Mouse (Mus musculus) midbrain, embryonic 15.5 days (tissue): ENCODE data around the gene Cx3cr1. TPM values are rescaled to one million over a fixed set of nuclear protein-coding genes. Genes with fewer than 3 reads are reported as not detected.

Experiments used
- ATAC-seq: fragments of 200-750 bp; cut with Nextera tagmentation; replicated peaks from 2 replicates; pipeline ENCODE4 v1.8.0; 2017; ENCODE audit warnings: moderate TSS enrichment
- H3K27ac ChIP-seq: fragments of 300-500 bp; sonication (generic); 2 replicates; pipeline ENCODE4 v1.5.1; 2015; ENCODE audit warnings: mild to moderate bottlenecking, inconsistent platforms
- H3K27me3 ChIP-seq: fragments of 300-500 bp; sonication (generic); replicated peaks from 2 replicates; pipeline ENCODE4 v1.6.1; 2015; ENCODE audit warnings: inconsistent platforms
- H3K36me3 ChIP-seq: fragments of 300-500 bp; sonication (generic); replicated peaks from 2 replicates; pipeline ENCODE4 v1.6.1; 2015; ENCODE audit warnings: inconsistent platforms
- H3K4me1 ChIP-seq: fragments of 300-500 bp; sonication (generic); 2 replicates; pipeline ENCODE4 v1.6.1; 2015; ENCODE audit warnings: inconsistent platforms
- H3K4me2 ChIP-seq: fragments of 300-500 bp; sonication (generic); 2 replicates; pipeline ENCODE4 v1.6.1; 2015; ENCODE audit warnings: inconsistent platforms, mild to moderate bottlenecking, moderate library complexity
- H3K4me3 ChIP-seq: fragments of 300-500 bp; sonication (generic); 2 replicates; pipeline ENCODE4 v1.5.1; 2015; ENCODE audit warnings: mild to moderate bottlenecking, inconsistent platforms
- H3K9ac ChIP-seq: fragments of 300-500 bp; sonication (generic); 2 replicates; pipeline ENCODE4 v1.6.1; 2015; ENCODE audit warnings: mild to moderate bottlenecking, inconsistent platforms
- H3K9me3 ChIP-seq: fragments of 300-500 bp; sonication (generic); 2 replicates; pipeline ENCODE4 v1.6.1; 2016; ENCODE audit warnings: inconsistent platforms
- WGBS: fragments of 180-500 bp; shearing (Covaris S2); methylation state at CpG from one replicate; pipeline ENCODE4 v1.1.7; 2015; ENCODE audit warnings: mixed read lengths; 5-methylcytosine and 5-hydroxymethylcytosine counted together
- polyA plus RNA-seq: library from polyadenylated mRNA; unstranded; fragments of >200 nt; fragmentation: Nextera tagmentation; extraction: Ambion mirVana; gene quantifications from 2 replicates; pipeline ENCODE4 v1.2.1, GENCODE M21; 2015

Cx3cr1 gene
- polyA plus RNA-seq, 1 experiment from 2014 or later: 8.1 TPM

GRCm38 (mm10) chr9:120099304-120099703, 29.6 kb upstream of the Cx3cr1 start:
- no peaks in the 10 kb centered on the region for H3K36me3 ChIP-seq
- no peaks in the 10 kb centered on the region for H3K4me1 ChIP-seq
- H3K4me3 ChIP-seq: no peak overlapping the region
- H3K9ac ChIP-seq: no peak overlapping the region
- 0 out of 2 replicates have a peak, but pooled peaks cover 3% of the 10 kb centered on the region for H3K9me3 ChIP-seq
- H3K4me2 ChIP-seq: no peak overlapping the region
- WGBS: 88% methylated on average over 8 of the region's 8 CpGs
- H3K27me3 ChIP-seq: no peaks in the 10 kb centered on the region
- no peak overlapping the region for H3K27ac ChIP-seq
- no peak for ATAC-seq

- Histone ChIP-seq H3K9ac (no peak overlapping the region), H3K27ac (no peak overlapping the region), H3K27me3 (no peaks in the 10 kb centered on the region), H3K9me3 (0 out of 2 replicates have a peak, but pooled peaks cover 3% of the 10 kb centered on the region), H3K4me3 (no peak overlapping the region), H3K4me2 (no peak overlapping the region), H3K36me3 (no peaks in the 10 kb centered on the region), H3K4me1 (no peaks in the 10 kb centered on the region)
- 24% methylated on average over 7 of the region's 7 CpGs for WGBS
- no peak for ATAC-seq
Observed at GRCm38 (mm10) chr9:120098682-120099081, 29.0 kb upstream of the Cx3cr1 start.

GRCm38 (mm10) chr9:120095886-120096285, 26.2 kb upstream of the Cx3cr1 start:
- no peak overlapping the region for H3K4me3 ChIP-seq
- no peaks in the 10 kb centered on the region for H3K4me1 ChIP-seq
- WGBS: 82% methylated on average over 7 of the region's 7 CpGs
- no peaks in the 10 kb centered on the region for H3K27me3 ChIP-seq
- no peak overlapping the region for H3K4me2 ChIP-seq
- ATAC-seq: no peak
- no peak overlapping the region for H3K27ac ChIP-seq
- H3K9ac ChIP-seq: no peak overlapping the region
- no peaks in the 10 kb centered on the region for H3K9me3 ChIP-seq
- no peaks in the 10 kb centered on the region for H3K36me3 ChIP-seq

- Histone ChIP-seq H3K4me3 (no peak overlapping the region), H3K27me3 (no peaks in the 10 kb centered on the region), H3K4me1 (no peaks in the 10 kb centered on the region), H3K36me3 (no peaks in the 10 kb centered on the region), H3K27ac (no peak overlapping the region), H3K9me3 (no peaks in the 10 kb centered on the region), H3K9ac (no peak overlapping the region), H3K4me2 (no peak overlapping the region)
- WGBS: 91% methylated on average over 13 of the region's 13 CpGs
- no peak for ATAC-seq
Observed at GRCm38 (mm10) chr9:120093701-120094100, 24.0 kb upstream of the Cx3cr1 start.

- Histone ChIP-seq H3K9me3 (no peaks in the 10 kb centered on the region), H3K36me3 (no peaks in the 10 kb centered on the region), H3K4me1 (no peaks in the 10 kb centered on the region), H3K9ac (no peak within 1 kb of the TSS), H3K4me3 (no peak within 1 kb of the TSS), H3K27ac (no peak within 1 kb of the TSS), H3K4me2 (no peak within 1 kb of the TSS), H3K27me3 (no peaks in the 10 kb centered on the region)
- 80% methylated on average over 5 of the region's 5 CpGs for WGBS
- ATAC-seq: no peak
Observed at GRCm38 (mm10) chr9:120091696-120092238, 22.1 kb upstream of the Cx3cr1 start, which contains the start of gene Ccr8. Gene Ccr8 (plus strand): TSS chr9:120092114.

- Histone ChIP-seq H3K9ac (no peak overlapping the region), H3K27me3 (no peaks in the 10 kb centered on the region), H3K36me3 (no peaks in the 10 kb centered on the region), H3K9me3 (no peaks in the 10 kb centered on the region), H3K4me1 (no peaks in the 10 kb centered on the region), H3K4me3 (no peak overlapping the region), H3K27ac (no peak overlapping the region), H3K4me2 (no peak overlapping the region)
- WGBS: 83% methylated on average over 10 of the region's 10 CpGs
- no peak for ATAC-seq
Observed at GRCm38 (mm10) chr9:120091086-120091485, 21.4 kb upstream of the Cx3cr1 start.

- Histone ChIP-seq H3K4me1 (no peaks in the 10 kb centered on the region), H3K9ac (no peak overlapping the region), H3K9me3 (no peaks in the 10 kb centered on the region), H3K4me3 (no peak overlapping the region), H3K27ac (no peak overlapping the region), H3K27me3 (no peaks in the 10 kb centered on the region), H3K4me2 (no peak overlapping the region), H3K36me3 (no peaks in the 10 kb centered on the region)
- ATAC-seq: no peak
- 83% methylated on average over 7 of the region's 7 CpGs for WGBS
Observed at GRCm38 (mm10) chr9:120089125-120089524, 19.4 kb upstream of the Cx3cr1 start.

- no peak overlapping the region for H3K4me3 ChIP-seq
- H3K36me3 ChIP-seq: no peaks in the 10 kb centered on the region
- no peaks in the 10 kb centered on the region for H3K27me3 ChIP-seq
- no peak overlapping the region for H3K4me2 ChIP-seq
- no peaks in the 10 kb centered on the region for H3K9me3 ChIP-seq
- no peak overlapping the region for H3K9ac ChIP-seq
- no peak overlapping the region for H3K27ac ChIP-seq
- WGBS: 86% methylated on average over 9 of the region's 9 CpGs
- ATAC-seq: no peak
- no peaks in the 10 kb centered on the region for H3K4me1 ChIP-seq
Observed at GRCm38 (mm10) chr9:120084406-120084805, 14.7 kb upstream of the Cx3cr1 start.

GRCm38 (mm10) chr9:120083158-120083894, 13.6 kb upstream of the Cx3cr1 start:
- no peak overlapping the region for H3K27ac ChIP-seq
- H3K9ac ChIP-seq: no peak overlapping the region
- no peaks in the 10 kb centered on the region for H3K36me3 ChIP-seq
- no peaks in the 10 kb centered on the region for H3K4me1 ChIP-seq
- H3K4me2 ChIP-seq: no peak overlapping the region
- no peaks in the 10 kb centered on the region for H3K9me3 ChIP-seq
- no peak for ATAC-seq
- no peak overlapping the region for H3K4me3 ChIP-seq
- WGBS: 86% methylated on average over 18 of the region's 18 CpGs
- H3K27me3 ChIP-seq: no peaks in the 10 kb centered on the region

GRCm38 (mm10) chr9:120082691-120083090, 13.0 kb upstream of the Cx3cr1 start:
- 79% methylated on average over 4 of the region's 4 CpGs for WGBS
- H3K9me3 ChIP-seq: no peaks in the 10 kb centered on the region
- no peaks in the 10 kb centered on the region for H3K27me3 ChIP-seq
- no peak overlapping the region for H3K4me3 ChIP-seq
- no peaks in the 10 kb centered on the region for H3K36me3 ChIP-seq
- ATAC-seq: no peak
- no peaks in the 10 kb centered on the region for H3K4me1 ChIP-seq
- H3K4me2 ChIP-seq: no peak overlapping the region
- no peak overlapping the region for H3K9ac ChIP-seq
- H3K27ac ChIP-seq: no peak overlapping the region

- Histone ChIP-seq H3K9me3 (no peaks in the 10 kb centered on the region), H3K27me3 (no peaks in the 10 kb centered on the region), H3K4me3 (no peak overlapping the region), H3K4me2 (no peak overlapping the region), H3K27ac (no peak overlapping the region), H3K9ac (no peak overlapping the region), H3K4me1 (no peaks in the 10 kb centered on the region), H3K36me3 (no peaks in the 10 kb centered on the region)
- WGBS: 82% methylated on average over 5 of the region's 5 CpGs
- ATAC-seq: no peak
Observed at GRCm38 (mm10) chr9:120081967-120082366, 12.3 kb upstream of the Cx3cr1 start.

- 74% methylated on average over 6 of the region's 6 CpGs for WGBS
- no peak overlapping the region for H3K4me2 ChIP-seq
- no peak for ATAC-seq
- H3K27me3 ChIP-seq: no peaks in the 10 kb centered on the region
- no peak overlapping the region for H3K9ac ChIP-seq
- H3K4me3 ChIP-seq: no peak overlapping the region
- H3K9me3 ChIP-seq: no peaks in the 10 kb centered on the region
- no peaks in the 10 kb centered on the region for H3K36me3 ChIP-seq
- H3K4me1 ChIP-seq: no peaks in the 10 kb centered on the region
- H3K27ac ChIP-seq: no peak overlapping the region
Observed at GRCm38 (mm10) chr9:120081247-120081646, 11.6 kb upstream of the Cx3cr1 start.

- H3K4me1 ChIP-seq: no peaks in the 10 kb centered on the region
- no peaks in the 10 kb centered on the region for H3K27me3 ChIP-seq
- no peak overlapping the region for H3K9ac ChIP-seq
- H3K9me3 ChIP-seq: no peaks in the 10 kb centered on the region
- no peaks in the 10 kb centered on the region for H3K36me3 ChIP-seq
- no peak overlapping the region for H3K27ac ChIP-seq
- H3K4me2 ChIP-seq: no peak overlapping the region
- no peak for ATAC-seq
- no peak overlapping the region for H3K4me3 ChIP-seq
- WGBS: 85% methylated on average over 8 of the region's 8 CpGs
Observed at GRCm38 (mm10) chr9:120080546-120081108, 10.9 kb upstream of the Cx3cr1 start.
